Mouse (Mus musculus): Measurements from ENCODE around the gene AC140267.1.

Gene AC140267.1

GRCm38 (mm10) chr15:80228071-80228800 lies 7.4 kb upstream of the AC140267.1 start:
- DNase-seq (ENCODE audit: low spot score in 2 of 2): no peak

- no peak for DNase-seq (ENCODE audit: low spot score in 2 of 2)
Observed at GRCm38 (mm10) chr15:80232331-80232730, 3.3 kb upstream of the AC140267.1 start.

- DNase-seq (ENCODE audit: low spot score in 2 of 2): no peak
Observed at GRCm38 (mm10) chr15:80233053-80233452, 2.6 kb upstream of the AC140267.1 start.

- DNase-seq (ENCODE audit: low spot score in 2 of 2): peak; percentile 96 to 99
Observed at GRCm38 (mm10) chr15:80233733-80234509, 1.7 kb upstream of the AC140267.1 start, which contains the start of gene Mief1. TSS of gene Mief1 (plus strand) at chr15:80234018.

- DNase-seq (ENCODE audit: low spot score in 2 of 2): no peak
Observed at GRCm38 (mm10) chr15:80248135-80248534, 12.5 kb downstream of the AC140267.1 start.

GRCm38 (mm10) chr15:80248596-80248995 lies 13.0 kb downstream of the AC140267.1 start:
- DNase-seq (ENCODE audit: low spot score in 2 of 2): no peak

GRCm38 (mm10) chr15:80249672-80250071 lies 14.0 kb downstream of the AC140267.1 start:
- DNase-seq (ENCODE audit: low spot score in 2 of 2): no peak

GRCm38 (mm10) chr15:80250586-80250985 lies 15.0 kb downstream of the AC140267.1 start:
- DNase-seq (ENCODE audit: low spot score in 2 of 2): no peak

- no peak for DNase-seq (ENCODE audit: low spot score in 2 of 2)
Observed at GRCm38 (mm10) chr15:80253530-80253929, 17.9 kb downstream of the AC140267.1 start.

GRCm38 (mm10) chr15:80254207-80254606 lies 18.6 kb downstream of the AC140267.1 start:
- DNase-seq (ENCODE audit: low spot score in 2 of 2): peak in 1 of 2 experiments; percentile 32

- DNase-seq (ENCODE audit: low spot score in 2 of 2): peak; percentile 95 to 99
Observed at GRCm38 (mm10) chr15:80254847-80255645, 19.4 kb downstream of the AC140267.1 start, which contains the start of gene Atf4. TSS of gene Atf4 (plus strand) at chr15:80255184.

- DNase-seq (ENCODE audit: low spot score in 2 of 2): peak; percentile 69 to 86
Observed at GRCm38 (mm10) chr15:80255646-80256121, 20.0 kb downstream of the AC140267.1 start.

- no peak for DNase-seq (ENCODE audit: low spot score in 2 of 2)
Observed at GRCm38 (mm10) chr15:80256242-80256641, 20.6 kb downstream of the AC140267.1 start.

GRCm38 (mm10) chr15:80256656-80257601 lies 21.3 kb downstream of the AC140267.1 start:
- DNase-seq (ENCODE audit: low spot score in 2 of 2): no peak

GRCm38 (mm10) chr15:80257602-80258239 lies 22.1 kb downstream of the AC140267.1 start:
- no peak for DNase-seq (ENCODE audit: low spot score in 2 of 2)

- no peak for DNase-seq (ENCODE audit: low spot score in 2 of 2)
Observed at GRCm38 (mm10) chr15:80258240-80259170, 22.9 kb downstream of the AC140267.1 start.

- no peak for DNase-seq (ENCODE audit: low spot score in 2 of 2)
Observed at GRCm38 (mm10) chr15:80259406-80260045, 23.9 kb downstream of the AC140267.1 start.

- peak; percentile 61 to 79 for DNase-seq (ENCODE audit: low spot score in 2 of 2)
Observed at GRCm38 (mm10) chr15:80260677-80261076, 25.0 kb downstream of the AC140267.1 start.

Data from urinary bladder, postnatal 36 days (tissue).